Mouse (Mus musculus) cerebellum, adult 2 months (tissue): ENCODE results near the gene 2010111I01Rik. TPM values are rescaled to one million over a fixed set of nuclear protein-coding genes. Genes with fewer than 3 reads are reported as not detected.
A peak's percentile ranks its signal among the peaks of the same experiment; 100 is the strongest.

Experiments used
- DNase-seq, 2 experiments: peaks; one replicate each; pipeline ENCODE4 v3.0.0; 2021
- H3K27ac ChIP-seq: fragments of 200-500 bp; 2 replicates; pipeline ENCODE4 v1.5.1; 2012; ENCODE audit warnings: low read length, control low read depth, inconsistent platforms; ENCODE audit not compliant: insufficient read depth
- H3K27me3 ChIP-seq: fragments of 200-500 bp; 2 replicates; pipeline ENCODE4 v1.6.1; 2012; ENCODE audit warnings: inconsistent platforms, mild to moderate bottlenecking, low read length, moderate library complexity; ENCODE audit not compliant: control insufficient read depth, insufficient read depth
- H3K4me1 ChIP-seq: fragments of 200-500 bp; 2 replicates; pipeline ENCODE4 v1.6.1; 2011; ENCODE audit warnings: low read length; ENCODE audit not compliant: control insufficient read depth, insufficient read depth
- H3K4me3 ChIP-seq: fragments of 200-500 bp; replicated peaks from 2 replicates; pipeline ENCODE3; 2011; ENCODE audit warnings: mild to moderate bottlenecking, low read depth, low read length, control low read depth; ENCODE audit not compliant: insufficient read depth
- CTCF ChIP-seq: fragments of 200-500 bp; IDR thresholded peaks from 2 replicates; pipeline ENCODE4 v1.5.1; 2011; ENCODE audit warnings: low read depth, mild to moderate bottlenecking, control low read depth, low read length, moderate library complexity, borderline replicate concordance; ENCODE audit not compliant: insufficient read depth
- POLR2A ChIP-seq: fragments of 200-500 bp; IDR thresholded peaks from 2 replicates; pipeline ENCODE4 v1.6.1; 2011; ENCODE audit warnings: low read length, control low read depth, borderline replicate concordance; ENCODE audit not compliant: insufficient read depth
- WGBS: fragments of 180-500 bp; shearing (Covaris S2); methylation state at CpG from one replicate; pipeline ENCODE4 v1.1.7; 2018; 5-methylcytosine and 5-hydroxymethylcytosine counted together
- polyA plus RNA-seq: library from polyadenylated mRNA; depleted of rRNA; stranded (reverse); fragments of >200 nt; gene quantifications from 2 replicates; pipeline ENCODE4 v1.2.3, GENCODE M21; 2012

The 2010111I01Rik gene
- polyA plus RNA-seq, 1 experiment = 126 TPM

- Histone ChIP-seq H3K4me3 (no peak overlapping the region), H3K27me3 (no peaks in the 10 kb centered on the region), H3K27ac (no peak overlapping the region), H3K4me1 (peaks cover 4% of the 10 kb centered on the region; the same call in 1 of the 2 replicates)
- WGBS = 65% methylated on average over 2 of the region's 2 CpGs
- no peak for DNase-seq
- TF ChIP-seq POLR2A (no peak), CTCF (no peak)
Measured at GRCm38 (mm10) chr13:63150470-63151020, 185.9 kb downstream of the 2010111I01Rik start.

GRCm38 (mm10) chr13:63151028-63151738, 186.5 kb downstream of the 2010111I01Rik start:
- H3K4me1 ChIP-seq = peaks cover 7% of the 10 kb centered on the region; the same call in 1 of the 2 replicates
- no peak overlapping the region for H3K27ac ChIP-seq
- 84% methylated on average over 9 of the region's 9 CpGs for WGBS
- no peak overlapping the region for H3K4me3 ChIP-seq
- no peaks in the 10 kb centered on the region for H3K27me3 ChIP-seq
- DNase-seq = no peak
- no peak for TF ChIP-seq CTCF
- TF ChIP-seq POLR2A = no peak

- TF ChIP-seq CTCF (no peak), POLR2A (no peak)
- peaks cover 11% of the 10 kb centered on the region for H3K4me1 ChIP-seq
- no peak overlapping the region for H3K27ac ChIP-seq
- DNase-seq = no peak
- no peak overlapping the region for H3K4me3 ChIP-seq
- H3K27me3 ChIP-seq = no peaks in the 10 kb centered on the region
- 82% methylated on average over 3 of the region's 3 CpGs for WGBS
Measured at GRCm38 (mm10) chr13:63152498-63152897, 187.8 kb downstream of the 2010111I01Rik start.

- TF ChIP-seq POLR2A (no peak), CTCF (no peak)
- DNase-seq = no peak
- 91% methylated on average over 2 of the region's 2 CpGs for WGBS
- no peaks in the 10 kb centered on the region for H3K27me3 ChIP-seq
- H3K27ac ChIP-seq = no peak overlapping the region
- peaks cover 11% of the 10 kb centered on the region for H3K4me1 ChIP-seq
- H3K4me3 ChIP-seq = no peak overlapping the region
Measured at GRCm38 (mm10) chr13:63153397-63153796, 188.7 kb downstream of the 2010111I01Rik start.

- H3K4me1 ChIP-seq = peaks cover 11% of the 10 kb centered on the region
- TF ChIP-seq CTCF (no peak), POLR2A (no peak)
- no peak overlapping the region for H3K4me3 ChIP-seq
- 15% methylated on average over 7 of the region's 7 CpGs for WGBS
- no peaks in the 10 kb centered on the region for H3K27me3 ChIP-seq
- DNase-seq = peak; percentile 26 to 43
- no peak overlapping the region for H3K27ac ChIP-seq
Measured at GRCm38 (mm10) chr13:63154851-63155571, 190.3 kb downstream of the 2010111I01Rik start.

GRCm38 (mm10) chr13:63156264-63156663, 191.6 kb downstream of the 2010111I01Rik start:
- Histone ChIP-seq H3K27ac (no peak overlapping the region), H3K27me3 (no peaks in the 10 kb centered on the region), H3K4me1 (peaks cover 11% of the 10 kb centered on the region), H3K4me3 (no peak overlapping the region)
- DNase-seq = no peak
- WGBS = 53% methylated on average over 10 of the region's 10 CpGs
- no peak for TF ChIP-seq CTCF
- no peak for TF ChIP-seq POLR2A

- no peaks in the 10 kb centered on the region for H3K4me1 ChIP-seq
- H3K27ac ChIP-seq = no peak overlapping the region
- WGBS = 76% methylated on average over 11 of the region's 11 CpGs
- TF ChIP-seq CTCF (no peak), POLR2A (no peak)
- no peaks in the 10 kb centered on the region for H3K27me3 ChIP-seq
- DNase-seq = no peak
- no peak overlapping the region for H3K4me3 ChIP-seq
Measured at GRCm38 (mm10) chr13:63170282-63171073, 205.8 kb downstream of the 2010111I01Rik start.
